Mouse (Mus musculus): Measurements from ENCODE around the gene Adra2a. TPM values are rescaled to one million over a fixed set of nuclear protein-coding genes. Genes with fewer than 3 reads are reported as not detected.

Adra2a gene
- total and polyA plus RNA-seq, 2 experiments from 2014 or later = 4.2 to 34.4 TPM

DNA sequence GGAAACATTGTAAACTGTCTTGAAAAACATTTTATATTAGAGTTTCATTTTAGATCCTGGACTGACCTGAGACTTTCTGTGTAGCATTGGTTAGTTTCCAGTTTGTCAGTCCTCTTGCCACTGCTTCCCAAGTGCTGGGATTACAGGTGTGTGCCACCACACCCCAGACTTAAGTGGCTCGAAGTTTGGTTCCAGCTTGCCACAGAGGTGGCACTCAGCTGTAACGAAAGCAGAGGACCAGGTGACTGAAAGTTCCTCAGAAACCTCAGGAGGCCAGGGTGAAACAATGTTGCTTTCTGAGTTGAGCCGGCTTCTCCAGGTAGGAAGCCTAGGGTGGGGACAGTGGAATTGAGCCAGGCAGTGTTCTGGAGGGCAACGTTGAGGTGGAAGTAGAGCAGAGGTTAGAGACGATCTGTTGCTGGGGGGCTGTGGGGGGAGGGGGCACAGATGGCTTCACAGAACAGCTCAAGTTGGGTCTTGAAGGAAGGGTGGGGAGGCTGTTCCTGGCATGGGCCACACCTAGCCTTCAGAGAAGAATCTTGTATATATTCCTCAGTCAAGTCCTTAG, 28.4 kb downstream of the Adra2a start:
- Histone ChIP-seq H3K36me3 (ENCODE audit: insufficient read depth, low read length) (no peaks in the 10 kb centered on the region), H3K4me2 (ENCODE audit: low read depth, low read length) (no peak overlapping the region), H3K27ac (no peak overlapping the region), H3K4me1 (ENCODE audit: insufficient read depth, low read length) (no peaks in the 10 kb centered on the region), H3K4me3 (ENCODE audit: low read length) (no peak overlapping the region), H3K9me3 (ENCODE audit: low read length) (no peaks in the 10 kb centered on the region), H3K9ac (replicated peaks; ENCODE audit: low read length) (no peak overlapping the region), H3K27me3 (ENCODE audit: insufficient read depth, low read length) (no peaks in the 10 kb centered on the region)
- 84% methylated on average over 5 of the region's 5 CpGs for WGBS
- TF ChIP-seq CTCF (IDR thresholded peaks at IDR 0.05; ENCODE audit: low read depth) = no peak
- DNase-seq (ENCODE audit: low spot score) = no peak
- no peak for ATAC-seq

DNA sequence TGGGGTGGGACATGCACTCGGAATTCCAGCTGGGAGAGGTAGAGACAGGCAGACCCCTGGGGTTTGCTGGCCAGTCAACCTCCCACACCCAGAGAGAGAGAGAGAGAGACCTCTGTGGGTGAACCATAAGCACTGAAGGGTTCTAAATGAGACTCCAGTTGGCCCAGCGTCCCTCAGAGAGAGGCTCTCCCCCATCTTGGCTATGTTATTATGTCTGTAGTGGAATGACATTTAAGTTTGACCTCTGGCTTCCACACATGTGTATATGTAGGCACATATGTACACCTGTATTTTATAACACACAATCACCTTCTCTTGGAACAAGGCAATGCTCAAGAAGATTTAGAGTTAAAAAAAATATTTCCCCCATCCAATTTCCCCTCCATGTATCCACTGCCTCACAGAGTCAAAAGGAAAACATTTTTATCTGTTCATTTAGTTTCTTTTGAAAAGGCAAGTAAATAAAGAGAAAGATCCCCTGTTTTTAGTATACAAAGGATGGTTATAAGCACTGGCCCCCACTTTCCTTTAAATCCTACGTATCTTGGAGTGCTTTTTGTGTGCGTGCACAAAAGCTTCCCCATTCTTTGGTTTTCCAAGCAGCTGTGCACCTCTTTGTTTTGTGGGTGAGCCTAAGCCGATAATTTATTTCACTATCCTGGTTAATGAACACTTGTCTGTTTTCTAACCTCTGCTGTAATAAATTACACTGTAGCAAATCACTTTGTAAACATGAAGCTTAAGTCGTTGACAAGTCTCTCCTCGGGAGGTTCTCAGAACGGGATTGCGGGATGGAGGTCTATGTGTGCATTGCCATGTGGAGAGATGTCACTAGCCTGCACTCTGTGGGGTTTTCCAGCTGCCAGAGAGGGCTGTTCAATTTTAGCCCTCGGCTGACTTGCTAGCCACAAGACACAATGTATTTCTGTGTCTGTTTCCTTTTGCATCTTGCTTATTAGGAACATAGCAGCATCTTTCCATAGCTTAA, 32.7 kb downstream of the Adra2a start:
- Histone ChIP-seq H3K36me3 (ENCODE audit: insufficient read depth, low read length) (no peaks in the 10 kb centered on the region), H3K9ac (replicated peaks; ENCODE audit: low read length) (no peak overlapping the region), H3K27ac (no peak overlapping the region), H3K27me3 (ENCODE audit: insufficient read depth, low read length) (no peaks in the 10 kb centered on the region), H3K4me2 (ENCODE audit: low read depth, low read length) (no peak overlapping the region), H3K9me3 (ENCODE audit: low read length) (no peaks in the 10 kb centered on the region), H3K4me1 (ENCODE audit: insufficient read depth, low read length) (no peaks in the 10 kb centered on the region), H3K4me3 (ENCODE audit: low read length) (no peak overlapping the region)
- 29% methylated on average over 10 of the region's 10 CpGs for WGBS
- DNase-seq (ENCODE audit: low spot score) = no peak
- no peak for TF ChIP-seq CTCF (IDR thresholded peaks at IDR 0.05; ENCODE audit: low read depth)
- no peak for ATAC-seq

- Histone ChIP-seq H3K4me3 (ENCODE audit: low read length) (no peak overlapping the region), H3K9me3 (ENCODE audit: low read length) (no peaks in the 10 kb centered on the region), H3K27me3 (ENCODE audit: insufficient read depth, low read length) (no peaks in the 10 kb centered on the region), H3K9ac (replicated peaks; ENCODE audit: low read length) (no peak overlapping the region), H3K4me1 (ENCODE audit: insufficient read depth, low read length) (no peaks in the 10 kb centered on the region), H3K27ac (no peak overlapping the region), H3K4me2 (ENCODE audit: low read depth, low read length) (no peak overlapping the region), H3K36me3 (ENCODE audit: insufficient read depth, low read length) (no peaks in the 10 kb centered on the region)
- WGBS = 92% methylated on average over 9 of the region's 9 CpGs
- no peak for TF ChIP-seq CTCF (IDR thresholded peaks at IDR 0.05; ENCODE audit: low read depth)
- DNase-seq (ENCODE audit: low spot score) (no peak), ATAC-seq (no peak)
These were observed 37.4 kb downstream of the Adra2a start for GRCm38 (mm10) chr19:54081303-54081702.

DNA sequence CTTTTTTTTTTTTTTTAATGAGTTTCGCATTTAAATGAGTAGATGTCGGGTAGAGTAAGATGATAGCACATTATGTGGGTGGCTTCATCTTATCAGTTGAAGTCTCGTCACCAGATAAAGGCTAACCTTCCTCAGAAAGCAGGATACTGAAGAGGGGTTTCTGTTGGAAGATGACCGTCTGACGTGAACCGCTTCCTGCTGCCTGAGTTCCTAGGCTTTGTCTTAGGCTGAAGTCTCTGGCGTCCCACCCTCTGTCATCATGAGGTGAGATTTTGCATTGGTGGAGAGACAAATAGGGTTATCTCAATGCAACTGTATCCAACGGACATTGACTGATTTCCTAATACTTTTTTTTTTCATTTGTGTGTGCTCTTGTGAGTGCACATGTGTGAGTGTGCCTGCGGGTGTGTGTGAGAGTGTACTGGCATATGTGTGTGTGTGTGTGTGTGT, 37.8 kb downstream of the Adra2a start:
- 89% methylated on average over 9 of the region's 9 CpGs for WGBS
- no peaks in the 10 kb centered on the region for H3K4me1 ChIP-seq (ENCODE audit: insufficient read depth, low read length)

DNA sequence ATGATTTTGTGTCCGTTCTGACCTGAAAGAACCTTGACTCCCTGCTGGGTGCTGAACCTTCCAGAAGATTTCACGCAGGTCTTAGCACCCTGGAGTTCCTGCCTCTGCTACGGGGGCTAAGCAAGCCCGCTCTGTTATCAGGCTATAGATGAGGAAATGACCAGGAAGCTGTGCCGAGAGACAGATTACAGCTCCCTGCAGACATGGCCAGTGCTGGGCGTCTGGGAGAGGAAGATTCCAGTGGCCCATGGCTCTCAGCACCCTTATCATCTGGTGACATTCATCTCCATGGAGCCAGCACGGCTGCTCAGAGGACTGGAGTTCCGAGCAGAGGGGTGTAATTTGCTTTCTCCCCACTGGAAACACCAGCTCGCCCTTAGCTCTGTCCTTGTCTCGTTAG, 43.4 kb downstream of the Adra2a start:
- no peaks in the 10 kb centered on the region for H3K27me3 ChIP-seq (ENCODE audit: insufficient read depth, low read length)
- no peak for TF ChIP-seq CTCF (IDR thresholded peaks at IDR 0.05; ENCODE audit: low read depth)
- DNase-seq (ENCODE audit: low spot score) (no peak), ATAC-seq (no peak)
- H3K9ac ChIP-seq (replicated peaks; ENCODE audit: low read length) = no peak overlapping the region
- 77% methylated on average over 10 of the region's 10 CpGs for WGBS
- no peak overlapping the region for H3K4me3 ChIP-seq (ENCODE audit: low read length)
- no peak overlapping the region for H3K27ac ChIP-seq
- H3K36me3 ChIP-seq (ENCODE audit: insufficient read depth, low read length) = no peaks in the 10 kb centered on the region
- no peak overlapping the region for H3K4me2 ChIP-seq (ENCODE audit: low read depth, low read length)
- no peaks in the 10 kb centered on the region for H3K9me3 ChIP-seq (ENCODE audit: low read length)
- H3K4me1 ChIP-seq (ENCODE audit: insufficient read depth, low read length) = no peaks in the 10 kb centered on the region

More for the DNA sequence above, 37.8 kb downstream of the Adra2a start:
- H3K27me3 ChIP-seq (ENCODE audit: insufficient read depth, low read length) = no peaks in the 10 kb centered on the region
- ATAC-seq (no peak), DNase-seq (ENCODE audit: low spot score) (no peak)
- H3K9me3 ChIP-seq (ENCODE audit: low read length) = no peaks in the 10 kb centered on the region
- no peak overlapping the region for H3K27ac ChIP-seq
- no peak for TF ChIP-seq CTCF (IDR thresholded peaks at IDR 0.05; ENCODE audit: low read depth)
- no peak overlapping the region for H3K9ac ChIP-seq (replicated peaks; ENCODE audit: low read length)
- no peaks in the 10 kb centered on the region for H3K36me3 ChIP-seq (ENCODE audit: insufficient read depth, low read length)
- no peak overlapping the region for H3K4me3 ChIP-seq (ENCODE audit: low read length)
- no peak overlapping the region for H3K4me2 ChIP-seq (ENCODE audit: low read depth, low read length)

- 84% methylated on average over 3 of the region's 3 CpGs for WGBS
- Histone ChIP-seq H3K27ac (no peak overlapping the region), H3K27me3 (ENCODE audit: insufficient read depth, low read length) (no peaks in the 10 kb centered on the region), H3K4me2 (ENCODE audit: low read depth, low read length) (no peak overlapping the region), H3K4me3 (ENCODE audit: low read length) (no peak overlapping the region), H3K4me1 (ENCODE audit: insufficient read depth, low read length) (peaks cover 12% of the 10 kb centered on the region; the same call in 1 of the 2 replicates), H3K9me3 (ENCODE audit: low read length) (no peaks in the 10 kb centered on the region), H3K9ac (replicated peaks; ENCODE audit: low read length) (no peak overlapping the region), H3K36me3 (ENCODE audit: insufficient read depth, low read length) (no peaks in the 10 kb centered on the region)
- DNase-seq (ENCODE audit: low spot score) = no peak
- no peak for TF ChIP-seq CTCF (IDR thresholded peaks at IDR 0.05; ENCODE audit: low read depth)
- no peak for ATAC-seq
These were observed 49.6 kb downstream of the Adra2a start for GRCm38 (mm10) chr19:54093599-54093998.

Measured in hindbrain, postnatal 0 days (tissue).